Mouse (Mus musculus) embryonic facial prominence, embryonic 14.5 days (tissue): ENCODE measurements at regions not wholly inside any gene's neighbourhood (a gene's known extent, or its start where the extent isn't known, plus 50 kb on each side); places are given as distances from the start of the nearest gene placed in this dataset.

Experiments used
- ATAC-seq: fragments of 200-750 bp; cut with Nextera tagmentation; 2 replicates; pipeline ENCODE4 v1.8.0; 2017; ENCODE audit warnings: low read depth, moderate number of reproducible peaks, moderate TSS enrichment
- DNase-seq: peaks from one replicate; pipeline ENCODE4 v3.0.0-alpha.2; 2015; ENCODE audit warnings: low spot score
- H3K27ac ChIP-seq: fragments of 300-500 bp; sonication (generic); replicated peaks from 2 replicates; pipeline ENCODE4 v1.5.1; 2014; ENCODE audit warnings: low read depth, mild to moderate bottlenecking, low read length, moderate library complexity
- H3K27me3 ChIP-seq: fragments of 300-500 bp; sonication (generic); replicated peaks from 2 replicates; pipeline ENCODE4 v1.6.1; 2014; ENCODE audit warnings: low read length; ENCODE audit not compliant: control insufficient read depth, insufficient read depth
- H3K36me3 ChIP-seq: fragments of 300-500 bp; sonication (generic); 2 replicates; pipeline ENCODE4 v1.6.1; 2014; ENCODE audit warnings: low read length, mixed read lengths; ENCODE audit not compliant: control insufficient read depth, insufficient read depth
- H3K4me1 ChIP-seq: fragments of 300-500 bp; sonication (generic); 2 replicates; pipeline ENCODE4 v1.6.1; 2014; ENCODE audit warnings: antibody characterized with exemption, low read length; ENCODE audit not compliant: control insufficient read depth, insufficient read depth
- H3K4me2 ChIP-seq: fragments of 300-500 bp; sonication (generic); 2 replicates; pipeline ENCODE4 v1.6.1; 2014; ENCODE audit warnings: low read depth, mild to moderate bottlenecking, low read length, moderate library complexity, mixed read lengths
- H3K4me3 ChIP-seq: fragments of 300-500 bp; sonication (generic); 2 replicates; pipeline ENCODE4 v1.5.1; 2014; ENCODE audit warnings: low read depth, mild to moderate bottlenecking, low read length
- H3K9ac ChIP-seq: fragments of 300-500 bp; sonication (generic); 2 replicates; pipeline ENCODE4 v1.6.1; 2014; ENCODE audit warnings: low read depth, mild to moderate bottlenecking, low read length, moderate library complexity, mixed read lengths
- H3K9me3 ChIP-seq: fragments of 300-500 bp; sonication (generic); 2 replicates; pipeline ENCODE4 v1.6.1; 2016; ENCODE audit warnings: low read length; ENCODE audit not compliant: control insufficient read depth
- WGBS: fragments of 180-500 bp; shearing (Covaris S2); extraction: QIAGEN DNeasy Blood & Tissue Kit; methylation state at CpG from one replicate; pipeline ENCODE4 v1.1.7; 2014; 5-methylcytosine and 5-hydroxymethylcytosine counted together

- Histone ChIP-seq H3K27ac (no peak overlapping the region), H3K27me3 (no peaks in the 10 kb centered on the region), H3K4me1 (no peaks in the 10 kb centered on the region), H3K9ac (no peak overlapping the region), H3K4me2 (no peak overlapping the region), H3K4me3 (no peak overlapping the region), H3K36me3 (no peaks in the 10 kb centered on the region), H3K9me3 (no peaks in the 10 kb centered on the region)
- ATAC-seq, result no peak
- no peak for DNase-seq
- 48% methylated on average over 1 of the region's 1 CpGs for WGBS
Observed at GRCm38 (mm10) chr17:77016871-77017270, 1183.2 kb upstream of the Crim1 start.

GRCm38 (mm10) chr17:77029108-77029691 is 1170.8 kb upstream of the Crim1 start:
- Histone ChIP-seq H3K9me3 (no peaks in the 10 kb centered on the region), H3K4me3 (no peak overlapping the region), H3K4me2 (no peak overlapping the region), H3K27ac (no peak overlapping the region), H3K36me3 (no peaks in the 10 kb centered on the region), H3K27me3 (no peaks in the 10 kb centered on the region), H3K9ac (no peak overlapping the region), H3K4me1 (no peaks in the 10 kb centered on the region)
- 14% methylated on average over 1 of the region's 1 CpGs for WGBS
- ATAC-seq (peak; percentile 68; the same call in 1 of the 2 replicates), DNase-seq (peak; percentile 60)

GRCm38 (mm10) chr17:77034285-77034684 is 1165.8 kb upstream of the Crim1 start:
- H3K4me1 ChIP-seq, result no peaks in the 10 kb centered on the region
- H3K4me3 ChIP-seq, result no peak overlapping the region
- H3K27me3 ChIP-seq, result no peaks in the 10 kb centered on the region
- H3K27ac ChIP-seq, result no peak overlapping the region
- H3K9me3 ChIP-seq, result no peaks in the 10 kb centered on the region
- no peak overlapping the region for H3K4me2 ChIP-seq
- ATAC-seq, result no peak
- no peaks in the 10 kb centered on the region for H3K36me3 ChIP-seq
- DNase-seq, result no peak
- WGBS, result 84% methylated on average over 4 of the region's 4 CpGs
- H3K9ac ChIP-seq, result no peak overlapping the region
